Mouse (Mus musculus) ES-E14 (cell line): ENCODE results near the gene Tasp1. TPM values are rescaled to one million over a fixed set of nuclear protein-coding genes. Genes with fewer than 3 reads are reported as not detected.

Source experiments
- DNase-seq: peaks from one replicate; pipeline ENCODE4 v3.0.0-alpha.2; 2013; ENCODE audit warnings: low read depth, low spot score
- H3K27ac ChIP-seq: 2 replicates; pipeline ENCODE4 v1.5.1; 2012; ENCODE audit warnings: low read depth, mild to moderate bottlenecking, low read length, moderate library complexity, mixed read lengths; ENCODE audit not compliant: poor library complexity, insufficient read depth, severe bottlenecking
- H3K36me3 ChIP-seq: 2 replicates; pipeline ENCODE4 v1.6.1; 2012; ENCODE audit warnings: mild to moderate bottlenecking, low read length, moderate library complexity, mixed read lengths; ENCODE audit not compliant: control insufficient read depth, poor library complexity, insufficient read depth, severe bottlenecking
- H3K4me1 ChIP-seq, 2 experiments: fragments of 150-350 bp in 1 of 2; sonication (generic) in 1 of 2; 2 replicates each; pipeline ENCODE4 v1.6.1; 2012; ENCODE audit warnings: low read length in 2 of 2, mild to moderate bottlenecking in 1 of 2, mixed read lengths in 1 of 2; ENCODE audit not compliant: control insufficient read depth in 2 of 2, insufficient read depth in 2 of 2, poor library complexity in 1 of 2
- H3K4me3 ChIP-seq, 2 experiments: fragments of 150-350 bp in 1 of 2; sonication (generic) in 1 of 2; 2 replicates each; pipeline ENCODE4 v1.5.1; 2012; ENCODE audit warnings: low read length in 2 of 2, low read depth in 1 of 2, mild to moderate bottlenecking in 1 of 2, mixed read lengths in 1 of 2; ENCODE audit not compliant: insufficient read depth in 1 of 2, poor library complexity in 1 of 2, severe bottlenecking in 1 of 2
- H3K9ac ChIP-seq: 2 replicates; pipeline ENCODE4 v1.6.1; 2012; ENCODE audit warnings: low read depth, mild to moderate bottlenecking, low read length, mixed read lengths; ENCODE audit not compliant: poor library complexity, insufficient read depth, severe bottlenecking
- H3K9me3 ChIP-seq: fragments of 150-350 bp; sonication (generic); 2 replicates; pipeline ENCODE4 v1.6.1; 2012; ENCODE audit warnings: low read depth, mild to moderate bottlenecking, low read length; ENCODE audit not compliant: control insufficient read depth, insufficient read depth
- CHD2 ChIP-seq: IDR thresholded peaks from 2 replicates; pipeline ENCODE4 v1.6.1; 2014; ENCODE audit warnings: mild to moderate bottlenecking, low read depth, low read length, inconsistent platforms
- HCFC1 ChIP-seq: IDR thresholded peaks from 2 replicates; pipeline ENCODE4 v1.6.1; 2012; ENCODE audit warnings: low read length, inconsistent platforms, borderline replicate concordance; ENCODE audit not compliant: insufficient read depth
- MAFK ChIP-seq: IDR thresholded peaks from 2 replicates; pipeline ENCODE4 v1.6.1; 2014; ENCODE audit warnings: mild to moderate bottlenecking, low read depth, low read length, inconsistent platforms; ENCODE audit not compliant: insufficient read depth
- ZC3H11A ChIP-seq: IDR thresholded peaks from 2 replicates; pipeline ENCODE4 v1.6.1; 2012; ENCODE audit warnings: low read depth, mild to moderate bottlenecking, inconsistent platforms, low read length, borderline replicate concordance
- ZNF384 ChIP-seq: IDR thresholded peaks from 2 replicates; pipeline ENCODE4 v1.6.1; 2012; ENCODE audit warnings: low read depth, low read length, inconsistent platforms
- in situ Hi-C, 2 experiments: fragments of 600-800 bp; cut with MboI; formaldehyde crosslinking; loops; one replicate each; pipeline ENCODE4 v1.15.1; 2025; ENCODE audit warnings: low sequenced_read_pairs in 2 of 2, inconsistent platforms in 1 of 2; ENCODE audit not compliant: unreplicated experiment in 2 of 2
- total RNA-seq: library from RNA; depleted of rRNA; stranded (reverse); fragments of 300-350 nt; gene quantifications from 2 replicates; pipeline ENCODE4 v1.2.3, GENCODE M21; 2012

The Tasp1 gene
- total RNA-seq, 1 experiment, result 11.2 TPM

GRCm38 (mm10) chr2:139807887-139808286 is 258.7 kb downstream of the Tasp1 start:
- in situ Hi-C loops, result no loop called here
- no peak for TF ChIP-seq MAFK
- no peak for TF ChIP-seq CHD2
- TF ChIP-seq ZNF384, result no peak
- TF ChIP-seq HCFC1, result no peak
- TF ChIP-seq ZC3H11A, result no peak
- H3K36me3 ChIP-seq, result no peaks in the 10 kb centered on the region

GRCm38 (mm10) chr2:139804041-139804440 is 262.6 kb downstream of the Tasp1 start:
- no peak overlapping the region for H3K9ac ChIP-seq
- TF ChIP-seq ZC3H11A (no peak), MAFK (no peak), CHD2 (no peak), HCFC1 (no peak)
- DNase-seq, result no peak

More at GRCm38 (mm10) chr2:139807887-139808286, 258.7 kb downstream of the Tasp1 start:
- H3K4me1 ChIP-seq, result no peaks in the 10 kb centered on the region
- no peak overlapping the region for H3K9ac ChIP-seq
- no peaks in the 10 kb centered on the region for H3K9me3 ChIP-seq
- H3K4me3 ChIP-seq, result no peak overlapping the region
- DNase-seq, result no peak
- H3K27ac ChIP-seq, result no peak overlapping the region

GRCm38 (mm10) chr2:139792345-139793120 is 274.1 kb downstream of the Tasp1 start:
- no peak overlapping the region for H3K9ac ChIP-seq

More at GRCm38 (mm10) chr2:139804041-139804440, 262.6 kb downstream of the Tasp1 start:
- in situ Hi-C loops, result no loop called here
- no peak overlapping the region for H3K27ac ChIP-seq
- H3K36me3 ChIP-seq, result no peaks in the 10 kb centered on the region
- H3K4me3 ChIP-seq, result no peak overlapping the region
- no peaks in the 10 kb centered on the region for H3K4me1 ChIP-seq
- no peaks in the 10 kb centered on the region for H3K9me3 ChIP-seq

DNA sequence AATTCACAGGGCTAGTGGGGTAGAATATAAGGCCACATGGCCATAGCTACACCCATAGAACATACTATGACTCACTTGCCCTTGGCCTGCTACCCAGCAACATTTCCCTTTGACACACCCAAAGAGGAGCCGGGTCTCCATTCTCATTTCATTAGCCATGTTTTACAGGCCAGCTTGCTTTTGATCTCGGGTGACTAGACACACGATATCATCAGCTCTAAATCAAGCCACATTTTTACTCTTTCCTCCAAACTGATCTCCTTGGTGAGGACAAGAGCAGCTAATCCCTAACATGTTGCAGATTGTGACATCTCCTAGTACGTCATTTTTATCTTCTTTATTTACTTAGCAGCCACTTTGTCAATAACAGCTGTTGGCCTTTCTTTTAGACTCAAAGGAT is 277.9 kb downstream of the Tasp1 start:
- DNase-seq, result no peak
- H3K9ac ChIP-seq, result no peak overlapping the region
- no peak overlapping the region for H3K4me3 ChIP-seq
- no peaks in the 10 kb centered on the region for H3K9me3 ChIP-seq
- TF ChIP-seq CHD2 (no peak), ZNF384 (no peak), ZC3H11A (no peak), HCFC1 (no peak), MAFK (no peak)
- no peaks in the 10 kb centered on the region for H3K4me1 ChIP-seq
- in situ Hi-C loops, result loop anchor here in 1 of 2 experiments (25.0 kb wide), 1 partner anchor 174 kb away; no protein-coding TSS in a partner anchor
- H3K27ac ChIP-seq, result no peak overlapping the region
- no peaks in the 10 kb centered on the region for H3K36me3 ChIP-seq

More at GRCm38 (mm10) chr2:139792345-139793120, 274.1 kb downstream of the Tasp1 start:
- no peak for TF ChIP-seq CHD2
- no peak for TF ChIP-seq MAFK
- TF ChIP-seq ZNF384, result no peak
- TF ChIP-seq ZC3H11A, result no peak
- no peak for TF ChIP-seq HCFC1
- Histone ChIP-seq H3K4me1 (no peaks in the 10 kb centered on the region), H3K27ac (no peak overlapping the region), H3K36me3 (no peaks in the 10 kb centered on the region), H3K9me3 (no peaks in the 10 kb centered on the region), H3K4me3 (no peak overlapping the region)
- DNase-seq, result no peak
- in situ Hi-C loops, result loop anchor here in 1 of 2 experiments (25.0 kb wide), 1 partner anchor 170 kb away; no protein-coding TSS in a partner anchor
